Mouse (Mus musculus) MEL (cell line): ENCODE data around the gene Neurod2.

Experiments used
- CHD2 ChIP-seq: IDR thresholded peaks from 2 replicates; pipeline ENCODE4 v1.6.1; 2011; ENCODE audit warnings: low read length, improper control_type of control experiment
- EP300 ChIP-seq, 2 experiments: IDR thresholded peaks; 2 replicates each; pipeline ENCODE4 v1.6.1; 2011; ENCODE audit warnings: improper control_type of control experiment in 2 of 2, low read length in 2 of 2, low read depth in 1 of 2, mild to moderate bottlenecking in 1 of 2
- POLR2A ChIP-seq, 2 experiments: IDR thresholded peaks; 2 replicates each; pipeline ENCODE4 v1.6.1; 2011 to 2012; ENCODE audit warnings: low read length in 2 of 2, mild to moderate bottlenecking in 2 of 2, control low read depth in 1 of 2, improper control_type of control experiment in 1 of 2, low read depth in 1 of 2, moderate library complexity in 1 of 2; ENCODE audit not compliant: control insufficient read depth in 1 of 2, insufficient read depth in 1 of 2, poor library complexity in 1 of 2
- POLR2AphosphoS2 ChIP-seq: IDR thresholded peaks from 2 replicates; pipeline ENCODE4 v1.6.1; 2011; ENCODE audit warnings: low read length, improper control_type of control experiment
- TBP ChIP-seq: IDR thresholded peaks from 2 replicates; pipeline ENCODE4 v1.8.0; 2011; ENCODE audit warnings: low read depth, low read length, improper control_type of control experiment
- TCF12 ChIP-seq: IDR thresholded peaks from 2 replicates; pipeline ENCODE4 v1.6.1; 2014; ENCODE audit warnings: low read depth, mild to moderate bottlenecking, inconsistent platforms, low read length, improper control_type of control experiment, moderate library complexity
- ZNF384 ChIP-seq: IDR thresholded peaks from 2 replicates; pipeline ENCODE4 v1.6.1; 2012; ENCODE audit warnings: low read depth, mild to moderate bottlenecking, inconsistent platforms, low read length, improper control_type of control experiment

DNA sequence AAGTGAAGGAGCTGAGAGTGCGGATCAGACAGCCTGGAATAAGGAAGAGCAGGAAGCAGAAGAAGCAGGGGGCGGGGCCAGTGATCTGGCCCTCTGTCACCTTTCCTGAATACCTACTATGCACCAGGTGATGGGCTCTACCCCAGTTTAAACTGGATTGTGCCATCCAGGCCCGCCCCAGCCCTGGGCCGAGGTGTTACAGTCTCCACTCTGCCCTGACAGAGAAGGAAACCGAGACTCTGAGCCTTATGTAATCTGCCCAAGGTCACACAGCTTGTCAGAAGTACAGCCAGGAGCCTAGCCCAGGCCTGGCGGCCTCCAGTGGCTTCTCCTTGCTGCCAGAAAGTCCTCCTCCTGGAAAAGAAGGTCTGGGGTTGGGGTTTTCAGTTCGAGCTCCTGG, 31.7 kb downstream of the Neurod2 start:
- TF ChIP-seq TBP (no peak), POLR2A (IDR thresholded peaks at IDR 0.05; ENCODE audit: control insufficient read depth in 1 of 2, insufficient read depth in 1 of 2, low read depth in 1 of 2, low read length in 2 of 2, poor library complexity in 1 of 2) (no peak), CHD2 (no peak), EP300 (IDR thresholded peaks at IDR 0.05; ENCODE audit: low read depth in 1 of 2, low read length in 2 of 2) (no peak), ZNF384 (no peak), POLR2AphosphoS2 (no peak), TCF12 (no peak)
